Mouse (Mus musculus) megakaryocyte, embryonic 14.5 days (primary cell): ENCODE measurements around the gene Abcc4.

ENCODE experiments used
- FLI1 ChIP-seq: IDR thresholded peaks from 2 replicates; pipeline ENCODE4 v1.6.1; 2012; ENCODE audit warnings: low read length, inconsistent platforms, mixed read lengths
- GATA1 ChIP-seq: IDR thresholded peaks from 3 replicates; pipeline ENCODE4 v1.6.1; 2012; ENCODE audit warnings: mixed read lengths, low read length, inconsistent platforms, borderline replicate concordance

GRCm38 (mm10) chr14:118649895-118650256 is 56.1 kb downstream of the Abcc4 start:
- TF ChIP-seq GATA1, result no peak
- no peak for TF ChIP-seq FLI1
